Mouse (Mus musculus): Measurements from ENCODE around the gene Klhl24. TPM values are rescaled to one million over a fixed set of nuclear protein-coding genes. Genes with fewer than 3 reads are reported as not detected.

Gene Klhl24
- polyA plus RNA-seq, 1 experiment from 2014 or later, result 9.8 TPM

- 69% methylated on average over 3 of the region's 3 CpGs for whole genome bisulfite sequencing
- peak; percentile 99 for ATAC-seq (replicated peaks; ENCODE audit: low FRiP score)
- H3K4me1 ChIP-seq (replicated peaks; ENCODE audit: control insufficient read depth, insufficient read depth, low read length), result peaks cover 6% of the 10 kb centered on the region; the same call in 1 of the 2 replicates
- no peaks in the 10 kb centered on the region for H3K27me3 ChIP-seq (replicated peaks; ENCODE audit: control insufficient read depth, insufficient read depth, low read length)
- H3K27ac ChIP-seq (ENCODE audit: low read depth, low read length), result no peak overlapping the region
- H3K36me3 ChIP-seq (ENCODE audit: control insufficient read depth, insufficient read depth, low read length), result peaks cover 29% of the 10 kb centered on the region
- H3K4me3 ChIP-seq (ENCODE audit: low read depth, low read length), result no peak overlapping the region
- no peak for DNase-seq (ENCODE audit: low spot score)
- H3K4me2 ChIP-seq, result no peak overlapping the region
- H3K9ac ChIP-seq (ENCODE audit: low read depth, low read length), result no peak overlapping the region; the same call in 1 of the 2 replicates
- no peaks in the 10 kb centered on the region for H3K9me3 ChIP-seq (ENCODE audit: control insufficient read depth, low read length)
Measured at GRCm38 (mm10) chr16:20169471-20170106, 72.2 kb downstream of the Klhl24 start.

Other genes with a start within 250 kb of the Klhl24 start
- 23.1 and 23.4 TPM in 2 replicates for gene Klhl6, start 114.5 kb upstream of the Klhl24 start, polyA plus RNA-seq (2014; fragmentation: Nextera tagmentation; extraction: Ambion mirVana)
- 26.3 and 26.8 TPM in 2 replicates for gene Yeats2, start 43.5 kb downstream of the Klhl24 start, polyA plus RNA-seq (2014; fragmentation: Nextera tagmentation; extraction: Ambion mirVana)
- gene Map6d1, start 143.8 kb downstream of the Klhl24 start, polyA plus RNA-seq (2014; fragmentation: Nextera tagmentation; extraction: Ambion mirVana), result 0.27 and 0.31 TPM in 2 replicates
- gene Parl, start 204.8 kb downstream of the Klhl24 start, polyA plus RNA-seq (2014; fragmentation: Nextera tagmentation; extraction: Ambion mirVana), result 87.6 and 89.4 TPM in 2 replicates
- not detected in 2 replicates for gene Cyp2ab1, start 227.9 kb downstream of the Klhl24 start, polyA plus RNA-seq (2014; fragmentation: Nextera tagmentation; extraction: Ambion mirVana)

All from liver, embryonic 11.5 days (tissue).